Mouse (Mus musculus) embryonic facial prominence, embryonic 14.5 days (tissue): ENCODE data around the gene Plch1. TPM values are rescaled to one million over a fixed set of nuclear protein-coding genes. Genes with fewer than 3 reads are reported as not detected.

Source experiments
- ATAC-seq: fragments of 200-750 bp; cut with Nextera tagmentation; 2 replicates; pipeline ENCODE4 v1.8.0; 2017; ENCODE audit warnings: low read depth, moderate number of reproducible peaks, moderate TSS enrichment
- DNase-seq: peaks from one replicate; pipeline ENCODE4 v3.0.0-alpha.2; 2015; ENCODE audit warnings: low spot score
- H3K27ac ChIP-seq: fragments of 300-500 bp; sonication (generic); replicated peaks from 2 replicates; pipeline ENCODE4 v1.5.1; 2014; ENCODE audit warnings: low read depth, mild to moderate bottlenecking, low read length, moderate library complexity
- H3K27me3 ChIP-seq: fragments of 300-500 bp; sonication (generic); replicated peaks from 2 replicates; pipeline ENCODE4 v1.6.1; 2014; ENCODE audit warnings: low read length; ENCODE audit not compliant: control insufficient read depth, insufficient read depth
- H3K36me3 ChIP-seq: fragments of 300-500 bp; sonication (generic); 2 replicates; pipeline ENCODE4 v1.6.1; 2014; ENCODE audit warnings: low read length, mixed read lengths; ENCODE audit not compliant: control insufficient read depth, insufficient read depth
- H3K4me1 ChIP-seq: fragments of 300-500 bp; sonication (generic); 2 replicates; pipeline ENCODE4 v1.6.1; 2014; ENCODE audit warnings: antibody characterized with exemption, low read length; ENCODE audit not compliant: control insufficient read depth, insufficient read depth
- H3K4me2 ChIP-seq: fragments of 300-500 bp; sonication (generic); 2 replicates; pipeline ENCODE4 v1.6.1; 2014; ENCODE audit warnings: low read depth, mild to moderate bottlenecking, low read length, moderate library complexity, mixed read lengths
- H3K4me3 ChIP-seq: fragments of 300-500 bp; sonication (generic); 2 replicates; pipeline ENCODE4 v1.5.1; 2014; ENCODE audit warnings: low read depth, mild to moderate bottlenecking, low read length
- H3K9ac ChIP-seq: fragments of 300-500 bp; sonication (generic); 2 replicates; pipeline ENCODE4 v1.6.1; 2014; ENCODE audit warnings: low read depth, mild to moderate bottlenecking, low read length, moderate library complexity, mixed read lengths
- H3K9me3 ChIP-seq: fragments of 300-500 bp; sonication (generic); 2 replicates; pipeline ENCODE4 v1.6.1; 2016; ENCODE audit warnings: low read length; ENCODE audit not compliant: control insufficient read depth
- WGBS: fragments of 180-500 bp; shearing (Covaris S2); extraction: QIAGEN DNeasy Blood & Tissue Kit; methylation state at CpG from one replicate; pipeline ENCODE4 v1.1.7; 2014; 5-methylcytosine and 5-hydroxymethylcytosine counted together
- polyA plus RNA-seq: library from polyadenylated mRNA; unstranded; fragments of >200 nt; fragmentation: Nextera tagmentation; extraction: Ambion mirVana; gene quantifications from 2 replicates; pipeline ENCODE4 v1.2.1, GENCODE M21; 2014

Gene Plch1
- polyA plus RNA-seq, 1 experiment from 2014 or later, result 2.8 TPM

GRCm38 (mm10) chr3:63849765-63850346 lies 49.4 kb downstream of the Plch1 start:
- Histone ChIP-seq H3K4me3 (no peak overlapping the region), H3K36me3 (no peaks in the 10 kb centered on the region), H3K27me3 (no peaks in the 10 kb centered on the region), H3K9me3 (no peaks in the 10 kb centered on the region), H3K27ac (no peak overlapping the region), H3K9ac (no peak overlapping the region), H3K4me1 (no peaks in the 10 kb centered on the region), H3K4me2 (no peak overlapping the region)
- DNase-seq (no peak), ATAC-seq (peak; percentile 47; the same call in 1 of the 2 replicates)
- WGBS, result 59% methylated on average over 10 of the region's 10 CpGs

DNA sequence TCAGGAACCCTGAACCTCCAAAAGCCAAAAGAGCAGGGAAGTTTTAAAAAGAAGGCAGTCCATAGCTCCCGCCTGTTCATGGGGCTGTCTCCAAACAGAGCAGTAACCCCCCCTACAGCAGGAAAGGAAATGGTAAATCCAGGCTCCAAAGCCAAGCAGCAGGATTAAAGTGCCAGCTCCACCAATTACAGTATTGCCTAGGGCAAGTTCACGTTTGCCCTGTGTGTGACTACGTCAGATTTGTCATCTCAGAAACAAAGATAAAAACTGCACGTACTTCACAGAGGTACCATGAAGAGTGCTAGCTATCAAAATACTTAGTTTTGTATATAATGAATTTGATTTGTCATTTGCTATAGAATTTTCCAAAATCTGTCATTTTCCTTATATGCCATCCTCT lies 55.1 kb downstream of the Plch1 start:
- DNase-seq, result no peak
- H3K4me2 ChIP-seq, result no peak overlapping the region
- no peaks in the 10 kb centered on the region for H3K36me3 ChIP-seq
- H3K4me3 ChIP-seq, result no peak overlapping the region
- 25% methylated on average over 4 of the region's 4 CpGs for WGBS
- no peak for ATAC-seq
- H3K9me3 ChIP-seq, result no peaks in the 10 kb centered on the region
- no peak overlapping the region for H3K27ac ChIP-seq
- H3K27me3 ChIP-seq, result no peaks in the 10 kb centered on the region
- no peak overlapping the region for H3K9ac ChIP-seq
- H3K4me1 ChIP-seq, result no peaks in the 10 kb centered on the region

GRCm38 (mm10) chr3:63842436-63842835 lies 56.8 kb downstream of the Plch1 start:
- Histone ChIP-seq H3K36me3 (no peaks in the 10 kb centered on the region), H3K4me1 (no peaks in the 10 kb centered on the region), H3K4me3 (no peak overlapping the region), H3K4me2 (no peak overlapping the region), H3K9ac (no peak overlapping the region), H3K9me3 (no peaks in the 10 kb centered on the region), H3K27ac (no peak overlapping the region), H3K27me3 (no peaks in the 10 kb centered on the region)
- no peak for ATAC-seq
- DNase-seq, result no peak
- 58% methylated on average over 4 of the region's 4 CpGs for WGBS

DNA sequence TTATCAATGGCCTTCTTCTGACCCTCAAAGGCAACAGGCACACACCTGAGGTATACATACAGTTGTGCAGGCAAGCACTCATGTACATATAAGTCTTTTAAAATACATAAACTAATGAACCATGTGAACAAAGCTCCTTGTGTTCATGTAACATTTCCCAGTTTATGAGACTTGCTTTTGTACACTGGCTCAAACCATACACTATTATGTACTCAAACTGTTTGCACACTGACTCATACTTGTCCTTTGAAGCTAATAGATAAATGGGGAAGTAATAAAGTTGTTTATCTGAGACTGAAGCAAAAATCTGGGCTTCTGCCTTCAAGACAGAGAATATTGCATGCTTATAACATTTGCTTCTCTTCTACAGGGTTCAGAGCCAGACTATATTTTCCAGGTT lies 61.5 kb downstream of the Plch1 start:
- H3K4me2 ChIP-seq, result no peak overlapping the region
- no peaks in the 10 kb centered on the region for H3K4me1 ChIP-seq
- H3K27ac ChIP-seq, result no peak overlapping the region
- DNase-seq (no peak), ATAC-seq (no peak)
- no peaks in the 10 kb centered on the region for H3K36me3 ChIP-seq
- H3K4me3 ChIP-seq, result no peak overlapping the region
- no peak overlapping the region for H3K9ac ChIP-seq
- no peaks in the 10 kb centered on the region for H3K27me3 ChIP-seq
- H3K9me3 ChIP-seq, result no peaks in the 10 kb centered on the region

GRCm38 (mm10) chr3:63836937-63837632 lies 62.2 kb downstream of the Plch1 start:
- H3K27me3 ChIP-seq, result no peaks in the 10 kb centered on the region
- H3K4me2 ChIP-seq, result no peak overlapping the region
- 77% methylated on average over 8 of the region's 8 CpGs for WGBS
- H3K9me3 ChIP-seq, result no peaks in the 10 kb centered on the region
- ATAC-seq, result no peak
- H3K36me3 ChIP-seq, result no peaks in the 10 kb centered on the region
- H3K4me1 ChIP-seq, result no peaks in the 10 kb centered on the region
- no peak overlapping the region for H3K9ac ChIP-seq
- H3K27ac ChIP-seq, result no peak overlapping the region
- no peak overlapping the region for H3K4me3 ChIP-seq
- DNase-seq, result peak; percentile 24

DNA sequence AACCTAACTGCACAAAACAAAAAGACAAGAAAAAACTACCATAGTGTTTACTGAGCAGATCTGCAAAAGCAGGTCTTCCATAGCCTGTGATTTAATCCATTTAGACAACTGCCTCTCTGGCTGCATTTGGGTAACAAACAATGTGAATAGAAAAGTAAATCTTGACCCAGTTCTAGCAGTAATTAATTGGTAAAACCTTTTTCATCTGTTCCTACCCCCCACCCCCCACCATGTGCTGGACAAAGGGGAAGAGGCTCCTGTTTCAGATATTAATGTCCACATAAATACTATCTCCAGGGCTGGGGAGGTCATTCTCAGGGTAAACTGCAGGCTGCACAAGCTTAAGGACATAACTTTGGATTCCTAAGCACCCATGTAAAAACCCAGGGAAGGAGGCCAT lies 63.5 kb downstream of the Plch1 start:
- no peak overlapping the region for H3K4me3 ChIP-seq
- H3K4me2 ChIP-seq, result no peak overlapping the region
- H3K36me3 ChIP-seq, result no peaks in the 10 kb centered on the region
- H3K27me3 ChIP-seq, result no peaks in the 10 kb centered on the region
- H3K9ac ChIP-seq, result no peak overlapping the region
- H3K9me3 ChIP-seq, result no peaks in the 10 kb centered on the region
- H3K4me1 ChIP-seq, result no peaks in the 10 kb centered on the region
- DNase-seq (peak; percentile 27), ATAC-seq (peak; percentile 47; the same call in 1 of the 2 replicates)
- H3K27ac ChIP-seq, result no peak overlapping the region

DNA sequence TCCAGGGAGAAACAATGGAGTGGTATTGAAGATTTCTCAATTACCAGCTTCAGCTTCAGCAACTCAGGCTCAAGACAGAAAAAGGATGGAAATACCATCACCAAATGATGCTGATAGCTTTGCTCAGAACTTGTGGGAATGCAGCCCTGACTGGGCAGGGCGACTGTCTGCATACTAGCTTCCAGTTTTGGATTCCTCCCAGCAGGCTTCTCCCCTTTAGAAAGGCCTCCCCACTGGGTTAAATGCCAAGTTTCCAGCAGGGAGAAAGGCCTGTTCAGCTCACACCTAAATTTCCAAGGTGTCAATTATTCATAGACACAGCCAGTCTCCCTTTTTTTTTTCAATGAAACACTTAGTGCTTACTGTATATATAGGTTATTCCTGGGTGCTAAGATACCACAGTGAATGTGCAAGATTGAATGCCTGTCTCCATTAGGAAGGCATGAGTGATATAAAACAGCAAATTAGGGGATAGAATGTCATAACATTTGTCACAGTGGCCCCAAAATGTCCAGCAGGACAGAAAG lies 75.3 kb downstream of the Plch1 start:
- Histone ChIP-seq H3K9ac (no peak overlapping the region), H3K27me3 (no peaks in the 10 kb centered on the region), H3K27ac (0 out of 2 replicates have a peak overlapping the region, but pooled peaks have one; percentile 2), H3K4me1 (peaks cover 4% of the 10 kb centered on the region; the same call in 1 of the 2 replicates), H3K4me2 (no peak overlapping the region), H3K36me3 (no peaks in the 10 kb centered on the region), H3K4me3 (no peak overlapping the region), H3K9me3 (no peaks in the 10 kb centered on the region)
- ATAC-seq (peak; percentile 30; the same call in 1 of the 2 replicates), DNase-seq (peak; percentile 77)
- WGBS, result 0% methylated on average over 1 of the region's 1 CpGs

DNA sequence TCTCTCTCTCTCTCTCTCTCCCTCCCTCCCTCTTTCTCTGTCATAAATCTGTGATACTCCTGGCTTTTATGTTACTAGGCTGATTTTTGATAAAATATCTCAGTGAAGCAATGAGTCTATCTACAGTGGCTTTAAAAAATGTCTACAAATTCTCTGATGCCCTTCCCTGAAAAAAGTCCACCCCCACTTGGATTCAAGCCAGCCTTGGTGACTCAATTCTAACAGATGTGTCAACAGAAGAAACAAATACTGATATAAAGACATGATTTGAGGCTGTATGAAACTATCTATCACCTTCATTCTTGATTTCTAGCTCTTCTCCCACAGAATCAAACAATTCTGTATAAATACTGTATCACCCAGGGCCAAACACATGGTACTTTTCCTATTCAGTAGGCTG lies 76.6 kb downstream of the Plch1 start:
- no peaks in the 10 kb centered on the region for H3K36me3 ChIP-seq
- no peak overlapping the region for H3K9ac ChIP-seq
- H3K4me2 ChIP-seq, result no peak overlapping the region
- no peaks in the 10 kb centered on the region for H3K27me3 ChIP-seq
- no peaks in the 10 kb centered on the region for H3K9me3 ChIP-seq
- H3K27ac ChIP-seq, result no peak overlapping the region
- H3K4me3 ChIP-seq, result no peak overlapping the region
- H3K4me1 ChIP-seq, result peaks cover 4% of the 10 kb centered on the region; the same call in 1 of the 2 replicates
- DNase-seq (no peak), ATAC-seq (no peak)

- ATAC-seq, result no peak
- DNase-seq, result peak; percentile 69
Measured at GRCm38 (mm10) chr3:63815131-63815530, 84.1 kb downstream of the Plch1 start.

More at GRCm38 (mm10) chr3:63815131-63815530, 84.1 kb downstream of the Plch1 start:
- no peaks in the 10 kb centered on the region for H3K27me3 ChIP-seq
- no peak overlapping the region for H3K9ac ChIP-seq
- H3K4me3 ChIP-seq, result no peak overlapping the region
- no peak overlapping the region for H3K27ac ChIP-seq
- WGBS, result 50% methylated on average over 3 of the region's 3 CpGs
- H3K36me3 ChIP-seq, result no peaks in the 10 kb centered on the region
- peaks cover 5% of the 10 kb centered on the region; the same call in 1 of the 2 replicates for H3K4me1 ChIP-seq
- no peaks in the 10 kb centered on the region for H3K9me3 ChIP-seq
- no peak overlapping the region for H3K4me2 ChIP-seq
